Mouse (Mus musculus) lung, adult 10 weeks (tissue): ENCODE data around the gene Akt1s1. TPM values are rescaled to one million over a fixed set of nuclear protein-coding genes. Genes with fewer than 3 reads are reported as not detected.

ENCODE experiments used
- polyA plus RNA-seq: library from polyadenylated mRNA; stranded (reverse); fragments of 350-450 nt; fragmentation: Illumina TruSeq; extraction: RNeasy Lipid Tissue Mini Kit (QIAGEN cat#74804); gene quantifications from one replicate; pipeline ENCODE4 v1.2.3, GENCODE M21; 2014; ENCODE audit warnings: low read depth, low replicate concordance; ENCODE audit not compliant: insufficient read depth

The Akt1s1 gene
- 36.7 TPM for polyA plus RNA-seq

DNA sequence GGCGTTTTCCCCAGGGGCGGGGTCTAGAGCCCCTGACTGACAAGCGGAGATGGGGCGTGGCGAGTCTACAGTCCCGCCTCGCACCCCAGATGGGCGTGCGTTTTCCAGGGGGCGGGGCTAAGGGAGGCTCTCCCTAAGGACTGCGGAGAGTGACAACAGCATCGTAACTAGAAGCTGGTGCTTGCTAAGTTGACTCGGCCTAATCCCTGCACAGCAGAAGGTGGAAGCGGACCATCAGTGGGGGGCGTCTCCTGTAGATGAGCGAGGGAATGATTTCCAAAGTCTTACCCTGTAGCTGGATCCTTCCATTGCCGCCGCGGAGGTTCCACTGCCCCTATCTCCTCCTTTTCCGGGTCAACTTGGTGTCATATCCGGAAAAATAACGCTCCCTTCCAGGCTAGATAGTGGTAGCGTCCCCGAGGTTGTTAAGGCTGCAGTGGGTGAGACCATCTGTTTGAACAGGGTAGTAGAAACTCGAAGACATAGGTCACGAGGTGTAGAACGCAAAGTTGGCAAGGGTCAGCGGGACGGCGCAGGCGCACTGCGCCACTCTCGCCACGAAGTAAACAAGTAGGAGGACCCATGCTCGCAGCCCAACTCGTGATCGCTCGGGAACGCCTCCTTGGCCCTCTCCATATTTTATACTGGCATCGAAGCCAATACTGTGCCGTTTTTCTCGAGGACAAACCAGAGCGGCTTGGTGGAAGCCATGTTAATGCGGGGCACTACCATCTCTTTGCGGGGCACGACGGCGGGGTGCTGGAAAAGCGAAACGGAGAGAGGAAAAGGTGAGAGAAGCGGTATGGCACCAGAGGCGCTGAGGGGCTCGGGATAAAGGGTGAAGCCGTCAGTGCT lies at the start of gene Akt1s1, which contains the start of gene Tbc1d17:
TSS of gene Akt1s1 (plus strand) at position 431 of the 855 bp plus-strand sequence.
TSS of gene Tbc1d17 (minus strand) at position 519 of the 855 bp plus-strand sequence.

DNA sequence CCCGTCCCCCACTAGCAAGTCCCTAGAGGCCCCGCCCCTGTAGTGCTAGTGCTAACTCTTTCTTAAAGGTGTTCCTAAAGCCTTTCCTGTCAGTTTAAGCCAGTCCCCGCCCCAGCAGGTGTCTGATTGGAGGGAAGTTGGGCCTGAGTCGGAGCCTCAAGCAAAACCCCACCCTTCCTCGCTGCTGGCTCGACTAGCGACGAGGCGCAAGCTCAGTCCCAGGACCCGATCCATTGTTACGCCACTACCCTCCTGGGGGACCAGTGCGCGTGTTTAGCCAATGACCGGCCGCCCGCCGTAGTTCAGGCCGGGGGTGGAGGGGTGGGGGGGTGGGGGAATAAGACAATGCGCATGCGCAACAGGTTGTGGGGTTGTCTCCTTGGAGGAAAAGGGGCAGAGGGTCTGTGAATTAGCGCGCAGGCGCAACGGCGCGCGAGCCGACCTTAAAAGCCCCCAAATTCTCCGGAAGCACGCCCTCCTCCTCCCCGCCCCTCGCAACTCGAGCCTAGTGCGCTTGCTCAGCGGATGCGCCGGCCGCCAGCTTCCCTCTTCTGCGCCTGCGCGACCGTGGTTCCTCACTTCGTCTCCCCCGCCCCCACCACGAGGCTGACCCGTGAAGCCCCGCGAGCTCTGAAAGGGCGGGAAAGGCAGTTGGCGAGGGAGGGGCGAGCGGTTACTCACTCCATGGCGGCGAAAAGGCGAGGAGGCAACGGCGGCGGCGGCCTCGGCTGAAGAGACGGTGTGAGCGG lies 32.9 kb upstream of the Akt1s1 start, which contains the start of the genes Nup62 and Il4i1:
TSS of gene Nup62 (plus strand) at position 368 of the 749 bp plus-strand sequence.
TSS of gene Il4i1 (plus strand) at position 667 of the 749 bp plus-strand sequence.

DNA sequence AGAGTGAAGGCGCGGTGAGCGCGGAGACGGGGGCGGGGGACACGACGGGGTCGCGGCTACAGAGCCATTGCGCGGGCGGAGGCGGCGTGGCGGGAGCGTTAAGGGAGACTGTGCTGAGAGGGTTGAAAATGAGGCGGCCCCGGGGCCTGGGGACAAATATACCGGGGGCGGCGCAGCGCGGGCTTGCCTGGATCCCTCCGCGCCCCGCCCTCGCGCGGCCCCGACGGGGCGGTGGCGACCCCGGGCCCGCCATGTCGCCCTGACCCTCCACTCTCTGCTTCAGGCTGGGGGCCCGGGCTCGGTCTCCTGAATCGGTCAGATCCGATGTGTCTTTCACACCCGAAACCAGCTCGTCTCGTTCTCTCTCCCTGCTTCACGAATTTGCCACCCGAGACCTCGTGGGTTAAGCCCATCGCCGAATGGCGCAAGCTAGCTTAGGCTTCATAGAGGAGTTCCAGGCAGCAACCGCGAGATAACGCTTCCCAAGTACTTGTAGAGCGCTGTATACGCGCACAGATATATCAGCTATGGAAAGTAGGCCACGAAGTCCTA lies 32.2 kb upstream of the Akt1s1 start, which contains the start of gene Atf5:
TSS of gene Atf5 (minus strand) at position 189 of the 552 bp plus-strand sequence.

DNA sequence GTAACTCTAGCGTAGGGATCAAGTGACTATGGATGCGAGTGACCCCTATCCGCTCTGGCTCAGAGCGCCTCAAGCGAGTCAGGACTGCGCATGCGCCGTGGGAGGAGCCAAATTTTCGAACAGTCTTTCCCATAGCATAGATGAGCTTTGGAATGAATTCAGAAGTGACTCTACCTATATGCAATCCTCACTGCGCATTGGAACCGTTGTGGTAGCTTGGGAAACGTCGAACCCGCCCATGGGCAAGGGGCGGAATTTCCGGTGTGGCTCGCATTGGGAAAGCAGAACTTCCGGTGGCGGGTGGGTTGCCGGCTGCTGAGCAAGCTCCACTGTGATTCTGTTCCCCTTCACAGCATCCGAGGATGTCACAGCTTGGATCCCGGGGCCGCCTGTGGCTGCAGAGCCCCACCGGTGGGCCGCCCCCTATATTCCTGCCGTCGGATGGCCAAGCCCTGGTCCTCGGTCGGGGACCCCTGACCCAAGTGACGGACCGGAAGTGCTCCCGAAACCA lies 8.3 kb downstream of the Akt1s1 start, which contains the start of gene Pnkp:
TSS of gene Pnkp (plus strand) at position 98 of the 511 bp plus-strand sequence.

DNA sequence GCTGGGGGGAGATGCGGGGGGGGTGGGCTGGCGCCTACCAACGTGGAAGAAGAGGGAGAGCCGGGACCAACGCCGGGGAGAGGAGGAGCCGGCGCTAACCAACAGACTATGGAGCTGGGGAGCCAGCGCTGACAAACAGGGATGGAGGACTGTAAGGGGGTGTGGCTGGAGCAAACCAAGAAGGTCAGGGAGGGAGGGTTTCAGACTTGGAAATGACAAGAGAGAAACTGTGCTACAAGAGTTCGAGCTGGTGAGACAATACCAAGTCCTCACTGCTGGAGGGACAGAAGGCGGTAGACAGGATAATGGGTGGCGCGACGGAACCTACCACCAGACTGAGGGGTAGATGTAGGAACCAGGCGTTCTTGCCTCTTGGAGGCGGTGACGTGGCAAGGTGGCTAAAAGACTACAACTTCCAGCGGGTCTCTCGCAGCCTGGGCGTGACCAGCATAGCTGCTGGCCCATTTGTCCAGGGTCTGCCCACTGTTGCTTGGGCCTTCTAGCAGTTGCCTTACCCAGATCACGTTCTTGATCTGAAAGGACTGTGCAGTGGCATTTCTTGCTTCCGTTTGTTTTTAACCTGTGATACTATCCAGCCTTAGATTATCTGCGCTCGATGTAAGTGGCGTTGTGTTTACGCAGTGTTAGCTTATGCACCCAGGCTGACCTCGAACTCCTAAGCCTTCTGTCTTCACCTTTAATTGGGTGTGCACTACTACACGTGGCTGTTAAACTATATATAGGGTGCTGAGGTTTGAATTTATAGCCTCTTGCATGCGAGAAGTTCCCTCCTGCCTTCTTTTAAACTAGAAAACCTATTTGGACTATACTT lies 21.1 kb downstream of the Akt1s1 start, which contains the start of gene Ptov1:
TSS of gene Ptov1 (minus strand) at position 92 of the 832 bp plus-strand sequence.

DNA sequence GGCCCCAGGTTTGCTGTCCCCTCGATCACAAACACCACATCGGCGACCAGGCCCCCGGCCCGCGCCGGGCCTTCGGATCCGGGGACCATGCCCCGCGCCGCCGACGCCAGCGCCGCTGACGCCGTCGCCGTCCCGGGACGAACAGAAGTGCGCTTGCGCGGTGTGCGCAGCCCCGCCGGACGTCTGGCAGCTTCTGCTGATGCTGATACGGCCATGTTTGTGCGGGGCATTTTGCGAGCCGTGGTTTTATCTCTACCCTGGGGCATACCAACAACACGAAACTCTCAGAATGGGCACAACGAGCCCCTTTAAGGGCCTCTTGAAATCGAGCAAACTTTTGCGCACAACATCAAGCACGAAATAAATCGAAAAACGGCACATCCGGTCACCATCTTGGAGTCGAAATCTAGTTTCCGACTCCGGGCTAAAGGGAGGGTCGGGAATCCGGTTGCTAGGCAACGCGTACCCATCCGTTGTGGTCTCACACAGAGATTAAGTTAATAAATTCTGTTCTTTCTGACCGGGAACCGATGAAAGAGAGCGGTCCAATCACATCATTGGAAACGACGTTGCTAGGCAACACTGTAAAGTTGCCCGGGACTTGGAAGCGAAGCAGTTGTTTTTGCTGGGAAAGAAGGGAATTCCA lies 43.6 kb downstream of the Akt1s1 start, which contains the start of gene Med25:
TSS of gene Med25 (minus strand) at position 437 of the 646 bp plus-strand sequence.

DNA sequence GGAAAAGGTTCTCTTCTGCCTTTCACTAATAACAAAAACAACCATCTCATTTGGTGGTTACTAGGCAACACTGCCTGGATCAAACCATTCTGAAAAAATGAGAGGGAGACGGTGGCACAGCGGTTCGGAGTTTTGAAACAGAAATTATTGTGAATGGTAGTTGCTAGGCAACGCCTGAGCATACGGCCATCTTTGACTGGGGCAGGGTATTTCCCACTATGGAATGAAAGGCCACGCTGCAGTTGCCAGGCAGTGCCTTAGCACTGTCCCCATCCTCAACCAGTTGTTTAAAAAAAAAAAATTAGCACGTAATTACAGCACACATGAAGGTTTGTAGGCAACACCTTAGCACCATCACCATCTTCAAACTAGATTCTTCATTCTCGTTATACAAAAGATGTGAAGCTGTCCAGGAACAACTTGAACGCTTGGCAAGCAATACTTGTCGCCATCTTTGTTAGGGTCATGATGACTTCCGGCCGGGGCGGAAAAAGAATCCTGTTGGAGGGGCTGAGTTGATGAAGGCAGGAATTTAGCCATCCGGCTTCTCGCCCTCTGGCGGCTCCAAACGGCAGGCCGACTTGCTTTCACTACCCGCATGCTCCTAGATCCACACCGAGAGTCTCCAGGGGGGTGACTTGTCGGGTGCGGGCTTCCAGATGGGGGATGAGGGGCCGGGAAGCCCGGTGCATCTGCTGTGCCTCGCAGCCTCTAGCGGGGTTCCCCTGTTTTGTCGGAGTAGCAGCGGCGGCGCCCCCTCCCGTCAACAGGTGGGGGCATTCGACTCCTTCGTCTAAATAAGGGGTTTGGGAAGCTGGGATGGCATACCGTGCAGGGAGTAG lies 47.0 kb downstream of the Akt1s1 start, which contains the start of gene Fuz:
TSS of gene Fuz (plus strand) at position 487 of the 842 bp plus-strand sequence.

Other genes starting within 250 kb of the Akt1s1 start
- 136 TPM for gene Myh14, start 178.1 kb upstream of the Akt1s1 start, polyA plus RNA-seq
- not detected for gene Izumo2, start 140.2 kb upstream of the Akt1s1 start, polyA plus RNA-seq
- gene Vrk3, start 100.6 kb upstream of the Akt1s1 start, polyA plus RNA-seq, result 29.2 TPM
- gene Zfp473, start 97.9 kb upstream of the Akt1s1 start, polyA plus RNA-seq, result 0.11 TPM
- gene Nup62, start 32.9 kb upstream of the Akt1s1 start, polyA plus RNA-seq, result 14.9 TPM
- 3.1 TPM for gene Il4i1, start 32.6 kb upstream of the Akt1s1 start, polyA plus RNA-seq
- gene Atf5, start 32.3 kb upstream of the Akt1s1 start, polyA plus RNA-seq, result 83.0 TPM
- gene Tbc1d17, start 88 bp downstream of the Akt1s1 start, polyA plus RNA-seq, result 46.8 TPM
- gene Pnkp, start 8.1 kb downstream of the Akt1s1 start, polyA plus RNA-seq, result 27.8 TPM
- 127 TPM for gene Ptov1, start 20.8 kb downstream of the Akt1s1 start, polyA plus RNA-seq
- 22.3 TPM for gene Med25, start 43.7 kb downstream of the Akt1s1 start, polyA plus RNA-seq
- 20.0 TPM for gene Fuz, start 47.1 kb downstream of the Akt1s1 start, polyA plus RNA-seq
- gene Ap2a1, start 80.5 kb downstream of the Akt1s1 start, polyA plus RNA-seq, result 23.2 TPM
- gene Tsks, start 94.2 kb downstream of the Akt1s1 start, polyA plus RNA-seq, result not detected
- 2.5 TPM for gene Cpt1c, start 125.9 kb downstream of the Akt1s1 start, polyA plus RNA-seq
- 126 TPM for gene Prmt1, start 137.6 kb downstream of the Akt1s1 start, polyA plus RNA-seq
- gene Irf3, start 148.7 kb downstream of the Akt1s1 start, polyA plus RNA-seq, result 71.8 TPM
- 14.9 TPM for gene Bcl2l12, start 149.7 kb downstream of the Akt1s1 start, polyA plus RNA-seq
- gene Scaf1, start 167.4 kb downstream of the Akt1s1 start, polyA plus RNA-seq, result 15.5 TPM
- 170 TPM for gene Rras, start 169.0 kb downstream of the Akt1s1 start, polyA plus RNA-seq
- 10.4 TPM for gene Prr12, start 203.9 kb downstream of the Akt1s1 start, polyA plus RNA-seq
- gene Nosip, start 213.4 kb downstream of the Akt1s1 start, polyA plus RNA-seq, result 36.8 TPM
- 23.4 TPM for gene Prrg2, start 213.7 kb downstream of the Akt1s1 start, polyA plus RNA-seq
- gene Rcn3, start 243.2 kb downstream of the Akt1s1 start, polyA plus RNA-seq, result 83.1 TPM